Mouse (Mus musculus): ENCODE measurements around the gene Gsta1. TPM values are rescaled to one million over a fixed set of nuclear protein-coding genes. Genes with fewer than 3 reads are reported as not detected.
"Not testable (repeated sequence)": the region's sequence is repeated elsewhere in the genome, so short reads cannot be mapped to it uniquely, and the experiment has no call there.

Gsta1 gene
- polyA plus RNA-seq (2016; fragmentation: Nextera tagmentation; extraction: Ambion mirVana) = not detected in 2 replicates

DNA sequence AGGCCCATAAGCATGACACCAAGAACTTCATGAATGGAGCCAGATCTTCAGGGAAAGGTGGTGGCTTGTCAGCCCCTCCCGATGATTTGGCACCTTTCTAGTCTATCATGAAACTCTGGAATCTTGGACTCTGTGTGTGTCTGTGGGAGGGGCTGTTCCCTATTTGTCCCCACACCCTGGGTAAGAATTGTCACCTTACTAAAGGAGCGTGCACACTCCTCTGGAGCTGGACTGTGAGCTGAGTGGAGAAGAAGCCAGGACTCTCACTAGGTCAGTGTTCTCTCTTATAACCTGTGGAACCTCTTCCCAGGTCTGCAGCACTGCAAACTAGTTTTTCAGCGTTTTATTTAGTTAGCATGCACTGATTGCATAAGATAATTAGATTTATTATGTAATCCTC lies at the start of gene Gsta1:
TSS of gene Gsta1 (plus strand) at position 196 of the 400 bp plus-strand sequence.
- H3K27me3 ChIP-seq (replicated peaks; ENCODE audit: low read depth, poor library complexity, severe bottlenecking); H3K27ac ChIP-seq (replicated peaks); DNase-seq (ENCODE audit: low spot score); H3K36me3 ChIP-seq (replicated peaks); H3K4me3 ChIP-seq; H3K4me1 ChIP-seq; H3K9me3 ChIP-seq: not testable (repeated sequence)
- WGBS = 91% methylated on average over 3 of the region's 3 CpGs

DNA sequence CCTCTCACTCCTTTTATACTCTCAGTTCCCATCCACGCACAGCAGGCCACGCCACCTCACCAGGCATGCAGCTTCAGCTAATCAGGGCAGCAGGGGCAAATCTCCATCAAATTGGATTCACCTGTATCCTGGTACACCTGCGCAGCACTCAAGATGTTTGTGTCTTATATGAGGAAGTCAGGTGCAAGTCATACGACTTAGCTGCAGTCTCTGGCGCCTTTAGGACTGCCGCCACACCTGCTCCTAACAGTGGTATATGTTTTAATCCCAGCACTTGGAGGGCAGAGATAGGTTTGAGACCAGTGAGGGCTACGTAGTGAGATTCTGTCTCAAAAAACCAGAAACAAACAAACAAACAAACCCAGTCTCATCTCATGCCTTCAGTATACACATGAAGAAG lies 48.0 kb upstream of the Gsta1 start, which contains the start of gene Gsta4:
TSS of gene Gsta4 (plus strand) at position 301 of the 400 bp plus-strand sequence.
- not testable (repeated sequence) for H3K9me3 ChIP-seq; DNase-seq (ENCODE audit: low spot score); H3K36me3 ChIP-seq (replicated peaks); H3K27me3 ChIP-seq (replicated peaks; ENCODE audit: low read depth, poor library complexity, severe bottlenecking); H3K4me1 ChIP-seq; H3K4me3 ChIP-seq; H3K27ac ChIP-seq (replicated peaks)
- 97% methylated on average over 4 of the region's 7 CpGs for WGBS

DNA sequence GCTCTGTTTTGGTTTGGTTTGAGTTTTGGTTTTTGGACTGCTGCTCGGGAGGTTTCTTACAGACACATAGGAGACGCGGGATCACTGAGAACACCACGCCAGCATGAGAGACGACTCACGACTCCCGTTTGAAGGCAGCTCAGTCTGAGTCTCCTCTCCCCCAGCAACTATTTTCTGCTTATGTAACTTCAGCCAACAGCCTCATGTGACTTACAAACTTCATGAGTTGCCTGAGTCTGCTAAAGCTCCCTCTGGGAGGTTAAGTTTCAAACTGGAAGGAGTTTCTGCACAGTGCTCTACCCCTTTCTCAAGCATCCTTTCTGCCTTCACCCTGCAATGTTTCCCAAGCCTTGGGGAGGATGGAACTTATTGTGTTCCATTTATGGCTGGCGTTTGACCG lies 44.8 kb upstream of the Gsta1 start:
- no peak for DNase-seq (ENCODE audit: low spot score)
- H3K4me3 ChIP-seq = no peak overlapping the region
- no peaks in the 10 kb centered on the region for H3K9me3 ChIP-seq
- no peaks in the 10 kb centered on the region for H3K36me3 ChIP-seq (replicated peaks)
- H3K27me3 ChIP-seq (replicated peaks; ENCODE audit: low read depth, poor library complexity, severe bottlenecking) = peaks cover 15% of the 10 kb centered on the region
- no peak overlapping the region for H3K27ac ChIP-seq (replicated peaks)
- peaks cover 12% of the 10 kb centered on the region for H3K4me1 ChIP-seq
- WGBS = 90% methylated on average over 9 of the region's 9 CpGs

DNA sequence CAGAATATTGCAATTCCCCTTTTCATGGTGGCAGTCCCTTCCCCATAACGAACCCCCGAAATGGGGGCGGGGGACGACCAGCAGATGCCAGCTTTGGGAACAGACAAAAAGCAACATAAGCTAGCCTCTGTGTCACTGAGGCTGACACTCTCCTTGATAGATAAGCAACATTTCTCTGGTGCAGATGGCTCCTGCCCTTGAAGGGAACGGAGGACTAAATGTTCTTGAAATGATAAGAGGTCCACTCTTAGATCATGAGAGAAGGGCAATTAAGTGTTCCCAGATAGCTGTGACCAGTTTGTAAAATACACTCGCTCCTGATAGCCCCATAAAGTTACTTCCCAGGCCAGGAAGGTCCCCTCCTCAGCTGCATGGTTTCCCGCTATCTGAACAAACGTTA lies 41.5 kb upstream of the Gsta1 start:
- Histone ChIP-seq H3K9me3 (no peaks in the 10 kb centered on the region), H3K36me3 (replicated peaks) (no peaks in the 10 kb centered on the region), H3K27me3 (replicated peaks; ENCODE audit: low read depth, poor library complexity, severe bottlenecking) (peaks cover 18% of the 10 kb centered on the region), H3K4me3 (no peak overlapping the region), H3K27ac (replicated peaks) (no peak overlapping the region), H3K4me1 (peaks cover 43% of the 10 kb centered on the region)
- WGBS = 84% methylated on average over 8 of the region's 8 CpGs
- no peak for DNase-seq (ENCODE audit: low spot score)

DNA sequence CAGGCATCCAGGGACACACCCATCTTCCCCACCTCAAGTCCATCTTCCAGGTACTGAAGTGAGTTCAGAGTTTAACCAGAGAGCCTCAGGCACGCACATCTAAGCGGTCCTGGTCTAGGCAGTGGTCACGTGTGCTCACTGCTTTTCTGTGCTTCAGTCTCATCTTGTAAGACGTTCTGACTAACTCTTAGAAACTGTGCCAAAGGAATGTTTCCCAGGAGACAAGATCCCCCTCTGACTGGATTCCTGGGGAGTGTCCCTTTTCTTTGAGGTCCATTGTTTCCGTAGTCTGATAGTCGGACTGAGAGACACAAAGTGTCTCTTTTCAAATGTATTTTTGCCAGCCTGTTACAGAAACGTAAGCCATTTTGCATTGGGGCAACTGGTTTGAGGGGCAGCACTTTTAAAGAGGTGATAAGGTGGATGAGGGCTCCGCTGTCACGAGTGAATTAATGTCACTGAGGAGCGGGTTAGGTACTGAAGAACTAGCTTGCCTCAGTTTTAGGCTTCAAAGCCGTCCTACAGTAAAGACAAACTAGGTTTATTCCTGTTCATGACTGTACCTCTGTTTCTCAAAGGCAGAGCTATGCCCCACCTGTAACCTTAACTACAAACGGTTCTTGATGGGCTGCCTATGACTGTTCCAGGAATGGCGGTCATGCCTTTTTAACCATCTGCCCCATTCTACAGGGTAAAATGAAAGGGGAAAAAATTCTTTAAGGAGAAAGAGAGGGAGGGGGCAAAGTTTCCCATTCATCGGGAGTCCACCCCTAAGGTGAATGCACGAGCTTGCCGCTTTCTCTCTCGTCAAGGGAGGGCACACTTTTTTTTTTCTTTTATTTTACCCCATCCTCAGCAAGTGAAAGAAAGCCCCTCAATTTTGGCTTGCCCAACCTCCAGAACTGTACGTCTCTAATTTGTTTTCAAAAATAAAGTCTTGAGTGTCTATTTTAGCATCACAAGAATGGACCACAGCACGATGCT lies 39.5 kb upstream of the Gsta1 start:
- no peak for DNase-seq (ENCODE audit: low spot score)
- Histone ChIP-seq H3K9me3 (no peaks in the 10 kb centered on the region), H3K4me1 (peaks cover 49% of the 10 kb centered on the region), H3K27me3 (replicated peaks; ENCODE audit: low read depth, poor library complexity, severe bottlenecking) (peaks cover 18% of the 10 kb centered on the region), H3K27ac (replicated peaks) (no peak overlapping the region; the same call in 1 of the 2 replicates), H3K36me3 (replicated peaks) (no peaks in the 10 kb centered on the region), H3K4me3 (peak overlapping the region; percentile 61)
- 2% methylated on average over 19 of the region's 19 CpGs for WGBS

DNA sequence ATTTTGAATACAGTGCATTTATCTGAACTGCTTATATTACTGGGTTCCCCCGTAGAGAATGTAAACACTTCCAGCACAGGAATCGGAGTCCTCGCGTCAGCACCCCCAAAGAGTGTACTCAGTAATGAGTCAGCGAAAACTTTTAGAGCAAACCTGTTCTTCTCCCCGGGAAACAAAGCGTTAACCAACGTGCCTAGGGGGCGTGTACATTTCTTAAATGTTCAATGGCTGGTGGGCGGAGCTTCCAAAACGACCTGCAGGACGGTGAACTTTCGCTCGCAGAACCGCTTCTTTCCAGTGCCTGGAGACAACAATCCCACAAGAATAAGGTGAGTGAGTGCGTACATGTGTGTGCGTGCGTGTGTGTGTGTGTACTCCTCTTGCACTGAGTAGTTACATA lies 38.7 kb upstream of the Gsta1 start:
- H3K4me3 ChIP-seq = peak overlapping the region; percentile 61
- H3K27ac ChIP-seq (replicated peaks) = peak overlapping the region; percentile 82
- H3K4me1 ChIP-seq = peaks cover 49% of the 10 kb centered on the region
- H3K9me3 ChIP-seq = no peaks in the 10 kb centered on the region
- under 1% methylated on average over 18 of the region's 18 CpGs for WGBS
- no peaks in the 10 kb centered on the region for H3K36me3 ChIP-seq (replicated peaks)
- peaks cover 18% of the 10 kb centered on the region for H3K27me3 ChIP-seq (replicated peaks; ENCODE audit: low read depth, poor library complexity, severe bottlenecking)
- DNase-seq (ENCODE audit: low spot score) = peak; percentile 87

DNA sequence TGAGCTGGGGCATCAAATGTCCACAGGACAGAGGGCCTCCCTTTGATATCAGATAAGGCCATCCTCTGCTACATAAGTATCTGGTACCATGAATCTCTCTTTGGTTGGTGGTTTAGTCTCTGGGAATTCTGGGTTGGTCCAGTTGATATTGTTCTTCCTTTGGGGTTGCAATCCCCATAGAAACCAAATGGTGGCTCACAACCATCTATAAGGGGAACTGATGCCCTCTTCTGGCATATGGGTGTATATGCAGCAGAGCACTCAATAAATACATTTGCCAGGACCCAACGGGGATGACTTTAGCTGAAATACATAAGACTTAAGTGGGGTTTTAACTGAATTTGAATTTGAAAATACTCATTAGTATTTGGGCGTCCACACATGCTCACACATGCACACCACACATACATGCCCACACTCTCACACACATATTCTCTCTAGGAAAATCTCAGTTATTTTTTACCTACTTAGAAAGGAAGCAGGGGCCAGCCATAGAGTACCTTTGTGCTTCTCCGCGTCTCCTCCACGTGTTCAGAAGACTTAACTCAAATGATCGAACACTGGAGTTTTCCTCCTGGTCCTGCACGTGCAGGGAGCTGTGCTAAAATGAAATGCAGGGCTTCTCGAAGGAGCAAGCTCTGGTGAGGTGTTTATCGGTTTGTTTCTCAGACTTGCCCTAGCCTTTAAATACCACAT lies 36.4 kb upstream of the Gsta1 start:
- H3K4me3 ChIP-seq = peak overlapping the region; percentile 61; the same call in 1 of the 2 replicates
- H3K4me1 ChIP-seq = peaks cover 46% of the 10 kb centered on the region
- H3K9me3 ChIP-seq = no peaks in the 10 kb centered on the region
- H3K27me3 ChIP-seq (replicated peaks; ENCODE audit: low read depth, poor library complexity, severe bottlenecking) = peaks cover 18% of the 10 kb centered on the region
- peak; percentile 47 for DNase-seq (ENCODE audit: low spot score)
- peaks cover 15% of the 10 kb centered on the region for H3K36me3 ChIP-seq (replicated peaks)
- H3K27ac ChIP-seq (replicated peaks) = no peak overlapping the region
- WGBS = 51% methylated on average over 9 of the region's 9 CpGs

DNA sequence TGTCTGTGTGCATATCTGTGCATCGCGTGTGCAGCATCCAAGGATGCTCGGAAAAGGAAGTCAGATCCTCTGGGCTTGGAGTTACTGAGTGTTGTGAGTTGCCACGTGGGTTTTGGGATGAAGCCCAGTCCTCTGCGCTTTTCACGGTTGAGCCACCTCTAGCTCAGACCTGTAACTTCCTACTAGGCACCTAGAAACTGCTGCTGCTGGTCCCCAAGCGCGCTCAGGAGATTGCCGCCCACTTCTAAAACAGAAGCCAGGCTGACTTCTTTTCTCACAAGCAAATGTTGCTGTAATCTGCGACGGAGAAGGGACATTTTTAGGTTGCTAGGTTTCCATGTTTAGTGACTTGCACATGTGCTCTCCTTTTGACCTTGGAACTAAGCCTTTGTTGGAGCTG lies 35.4 kb upstream of the Gsta1 start:
- peaks cover 44% of the 10 kb centered on the region for H3K4me1 ChIP-seq
- WGBS = 86% methylated on average over 11 of the region's 11 CpGs

DNA sequence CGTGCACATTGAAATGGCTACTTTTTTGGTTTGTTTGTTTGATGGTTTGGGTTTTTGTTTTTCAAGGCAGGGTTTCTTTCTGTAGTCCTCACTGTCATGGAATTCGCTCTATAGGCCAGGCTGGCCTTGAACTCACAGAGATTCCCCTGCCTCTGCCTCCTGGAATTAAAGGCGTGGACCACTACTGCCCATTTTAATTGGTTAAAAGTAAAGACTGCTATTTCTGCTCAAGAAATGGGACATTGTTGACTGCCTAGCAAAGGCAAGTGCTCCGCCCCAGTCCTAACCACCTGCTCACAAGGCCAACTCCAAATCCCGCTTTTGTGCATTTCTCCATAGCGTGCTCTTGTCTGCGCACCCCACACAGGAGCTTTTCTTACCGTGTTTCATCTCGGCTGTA lies 32.7 kb upstream of the Gsta1 start:
- H3K4me3 ChIP-seq = no peak overlapping the region
- H3K4me1 ChIP-seq = peaks cover 17% of the 10 kb centered on the region
- no peaks in the 10 kb centered on the region for H3K27me3 ChIP-seq (replicated peaks; ENCODE audit: low read depth, poor library complexity, severe bottlenecking)
- 96% methylated on average over 9 of the region's 9 CpGs for WGBS
- no peaks in the 10 kb centered on the region for H3K9me3 ChIP-seq
- DNase-seq (ENCODE audit: low spot score) = no peak
- peaks cover 45% of the 10 kb centered on the region for H3K36me3 ChIP-seq (replicated peaks)
- H3K27ac ChIP-seq (replicated peaks) = no peak overlapping the region

More for the DNA sequence above, 35.4 kb upstream of the Gsta1 start:
- no peak overlapping the region for H3K27ac ChIP-seq (replicated peaks)
- H3K4me3 ChIP-seq = no peak overlapping the region
- DNase-seq (ENCODE audit: low spot score) = no peak
- H3K27me3 ChIP-seq (replicated peaks; ENCODE audit: low read depth, poor library complexity, severe bottlenecking) = peaks cover 10% of the 10 kb centered on the region
- no peaks in the 10 kb centered on the region for H3K9me3 ChIP-seq
- H3K36me3 ChIP-seq (replicated peaks) = peaks cover 23% of the 10 kb centered on the region

DNA sequence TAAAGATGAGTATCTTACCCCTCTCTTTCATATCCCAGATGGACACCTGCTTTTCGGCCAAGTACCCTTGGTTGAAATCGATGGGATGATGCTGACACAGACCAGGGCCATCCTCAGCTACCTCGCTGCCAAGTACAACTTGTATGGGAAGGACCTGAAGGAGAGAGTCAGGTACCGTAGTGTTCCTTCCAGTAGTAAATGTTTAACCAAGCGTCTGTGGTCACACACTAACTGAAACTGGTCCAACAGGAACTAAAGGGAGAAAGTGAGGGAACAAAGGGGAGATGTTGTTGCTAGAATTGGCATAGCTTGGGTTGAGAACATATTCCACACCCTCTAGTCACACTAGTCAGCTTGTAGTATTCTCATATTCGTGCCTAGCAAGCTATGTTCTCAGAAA lies 26.3 kb upstream of the Gsta1 start:
- DNase-seq (ENCODE audit: low spot score) = no peak
- Histone ChIP-seq H3K4me3 (no peak overlapping the region), H3K36me3 (replicated peaks) (peaks cover 75% of the 10 kb centered on the region), H3K9me3 (no peaks in the 10 kb centered on the region), H3K27me3 (replicated peaks; ENCODE audit: low read depth, poor library complexity, severe bottlenecking) (no peaks in the 10 kb centered on the region), H3K4me1 (peaks cover 13% of the 10 kb centered on the region), H3K27ac (replicated peaks) (no peak overlapping the region)
- 90% methylated on average over 6 of the region's 6 CpGs for WGBS

DNA sequence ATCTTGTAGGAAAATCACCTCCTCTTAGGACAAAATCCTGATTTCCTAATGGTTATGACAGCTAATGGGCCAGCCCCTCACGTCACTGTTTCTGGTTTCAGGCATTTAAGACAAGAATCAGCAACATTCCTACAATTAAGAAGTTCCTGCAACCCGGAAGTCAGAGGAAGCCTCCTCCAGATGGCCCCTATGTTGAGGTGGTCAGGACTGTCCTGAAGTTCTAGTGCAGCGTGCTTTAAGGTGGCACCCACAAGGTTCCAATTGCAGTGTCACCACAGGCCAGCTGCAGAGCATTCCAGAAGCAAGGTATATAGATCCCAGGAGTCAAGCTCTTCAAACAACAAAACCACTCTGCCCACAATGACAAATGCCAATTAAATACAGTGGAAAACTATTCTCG lies 21.5 kb upstream of the Gsta1 start:
- no peak for DNase-seq (ENCODE audit: low spot score)
- no peaks in the 10 kb centered on the region for H3K9me3 ChIP-seq
- peaks cover 65% of the 10 kb centered on the region for H3K36me3 ChIP-seq (replicated peaks)
- no peaks in the 10 kb centered on the region for H3K27me3 ChIP-seq (replicated peaks; ENCODE audit: low read depth, poor library complexity, severe bottlenecking)
- H3K4me3 ChIP-seq = no peak overlapping the region
- H3K4me1 ChIP-seq = peaks cover 13% of the 10 kb centered on the region
- no peak overlapping the region for H3K27ac ChIP-seq (replicated peaks)
- 49% methylated on average over 4 of the region's 4 CpGs for WGBS

DNA sequence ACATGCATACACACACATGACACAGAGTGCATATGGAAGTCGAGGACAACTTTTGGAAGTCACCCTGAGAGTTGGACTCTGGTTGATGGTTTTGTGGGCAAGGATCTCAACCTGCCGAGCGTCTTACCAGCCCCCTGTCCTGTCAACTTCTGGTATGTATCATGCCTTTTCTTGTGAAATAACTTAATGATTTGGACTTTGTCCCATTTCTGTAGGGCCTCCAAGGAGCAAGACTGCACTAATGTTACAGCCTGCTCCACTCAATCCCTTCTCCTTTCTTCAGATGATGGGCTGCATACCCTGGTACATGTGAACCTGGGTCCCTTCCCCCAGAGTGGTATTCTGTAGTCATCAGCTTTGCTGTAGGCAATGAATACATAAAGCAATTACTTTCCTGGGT lies 20.4 kb upstream of the Gsta1 start:
- H3K27ac ChIP-seq (replicated peaks) = no peak overlapping the region
- no peaks in the 10 kb centered on the region for H3K27me3 ChIP-seq (replicated peaks; ENCODE audit: low read depth, poor library complexity, severe bottlenecking)
- H3K4me3 ChIP-seq = no peak overlapping the region
- H3K9me3 ChIP-seq = no peaks in the 10 kb centered on the region
- no peak for DNase-seq (ENCODE audit: low spot score)
- peaks cover 13% of the 10 kb centered on the region for H3K4me1 ChIP-seq
- peaks cover 53% of the 10 kb centered on the region for H3K36me3 ChIP-seq (replicated peaks)
- WGBS = 93% methylated on average over 3 of the region's 3 CpGs

Measured in embryonic facial prominence, embryonic 10.5 days (tissue).